Mouse (Mus musculus) lung, embryonic 15.5 days (tissue): ENCODE measurements at regions not wholly inside any gene's neighbourhood (a gene's known extent, or its start where the extent isn't known, plus 50 kb on each side); places are given as distances from the start of the nearest gene placed in this dataset.
"Not testable (repeated sequence)": the region's sequence is repeated elsewhere in the genome, so short reads cannot be mapped to it uniquely, and the experiment has no call there.

Experiments used
- ATAC-seq: fragments of 200-750 bp; cut with Nextera tagmentation; 2 replicates; pipeline ENCODE4 v1.8.0; 2017; ENCODE audit warnings: moderate number of reproducible peaks, borderline replicate concordance; ENCODE audit not compliant: low FRiP score, low TSS enrichment; ENCODE audit errors: extremely low read depth
- H3K27ac ChIP-seq: fragments of 300-500 bp; sonication (generic); 2 replicates; pipeline ENCODE4 v1.5.1; 2015; ENCODE audit warnings: moderate library complexity, mild to moderate bottlenecking, inconsistent platforms
- H3K27me3 ChIP-seq: fragments of 300-500 bp; sonication (generic); 2 replicates; pipeline ENCODE4 v1.6.1; 2015; ENCODE audit warnings: inconsistent platforms
- H3K36me3 ChIP-seq: fragments of 300-500 bp; sonication (generic); 2 replicates; pipeline ENCODE4 v1.6.1; 2015; ENCODE audit warnings: inconsistent platforms
- H3K4me1 ChIP-seq: fragments of 300-500 bp; sonication (generic); 2 replicates; pipeline ENCODE4 v1.6.1; 2015; ENCODE audit warnings: inconsistent platforms
- H3K4me2 ChIP-seq: fragments of 300-500 bp; sonication (generic); 2 replicates; pipeline ENCODE4 v1.6.1; 2015; ENCODE audit warnings: inconsistent platforms, mild to moderate bottlenecking, moderate library complexity
- H3K4me3 ChIP-seq: fragments of 300-500 bp; sonication (generic); 2 replicates; pipeline ENCODE4 v1.5.1; 2015; ENCODE audit warnings: mild to moderate bottlenecking, inconsistent platforms
- H3K9ac ChIP-seq: fragments of 300-500 bp; sonication (generic); 2 replicates; pipeline ENCODE4 v1.6.1; 2015; ENCODE audit warnings: inconsistent platforms
- H3K9me3 ChIP-seq: fragments of 300-500 bp; sonication (generic); 2 replicates; pipeline ENCODE4 v1.6.1; 2016; ENCODE audit warnings: inconsistent platforms
- WGBS: fragments of 180-500 bp; shearing (Covaris S2); methylation state at CpG from one replicate; pipeline ENCODE4 v1.1.7; 2015; 5-methylcytosine and 5-hydroxymethylcytosine counted together

DNA sequence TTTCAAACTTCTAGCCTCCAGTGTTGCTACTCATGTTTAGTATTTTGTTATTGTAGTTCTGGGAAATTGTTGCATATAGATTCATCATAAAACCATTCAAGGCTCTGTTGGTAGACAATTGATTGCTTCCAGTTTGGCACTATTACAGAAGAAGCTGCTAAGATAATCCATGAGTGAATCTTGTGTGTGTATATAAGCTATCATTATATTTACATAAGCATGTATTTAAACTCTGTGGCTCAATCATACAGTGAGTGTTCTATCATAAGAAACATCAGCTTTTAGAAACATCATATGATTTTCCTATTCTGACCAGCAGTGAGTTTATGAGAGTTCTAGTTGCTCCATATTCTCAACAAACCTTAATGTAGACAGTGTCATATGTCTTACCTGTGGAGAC is 397.7 kb upstream of the Tbl1xr1 start:
- Histone ChIP-seq H3K4me1 (no peaks in the 10 kb centered on the region), H3K9me3 (no peaks in the 10 kb centered on the region), H3K4me2 (no peak overlapping the region), H3K27ac (no peak overlapping the region), H3K9ac (no peak overlapping the region), H3K36me3 (no peaks in the 10 kb centered on the region), H3K4me3 (no peak overlapping the region), H3K27me3 (no peaks in the 10 kb centered on the region)
- no peak; the same call in 1 of the 2 replicates for ATAC-seq

- H3K9me3 ChIP-seq, H3K27ac ChIP-seq, H3K9ac ChIP-seq, H3K4me3 ChIP-seq, H3K36me3 ChIP-seq, H3K4me2 ChIP-seq, H3K27me3 ChIP-seq, ATAC-seq, H3K4me1 ChIP-seq: not testable (repeated sequence)
- WGBS: 32% methylated on average over 1 of the region's 1 CpGs
Measured at GRCm38 (mm10) chr3:21697980-21698672, 378.3 kb upstream of the Tbl1xr1 start.

DNA sequence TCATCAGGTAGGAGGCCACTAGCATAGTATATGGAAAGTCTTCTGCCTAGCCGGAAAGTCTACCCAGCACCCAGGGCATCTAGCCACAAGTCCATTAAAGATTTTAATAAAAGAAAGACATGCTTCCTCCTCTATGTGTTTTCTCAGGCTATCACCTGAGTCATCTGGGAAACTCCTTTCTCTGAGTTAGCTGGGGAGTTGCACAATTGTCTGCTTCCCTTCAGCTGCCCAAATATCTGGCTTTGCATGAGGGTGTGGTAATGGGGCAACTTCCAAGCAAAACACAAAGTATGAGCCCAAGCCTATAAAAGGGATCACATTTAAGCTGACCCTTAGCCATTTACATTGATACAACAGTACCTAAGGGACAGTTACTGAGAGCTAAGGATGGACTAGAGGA is 376.9 kb upstream of the Tbl1xr1 start:
- no peak overlapping the region for H3K9ac ChIP-seq
- H3K27me3 ChIP-seq: no peaks in the 10 kb centered on the region
- H3K27ac ChIP-seq: no peak overlapping the region
- no peaks in the 10 kb centered on the region for H3K36me3 ChIP-seq
- WGBS: 90% methylated on average over 1 of the region's 1 CpGs
- no peak for ATAC-seq
- H3K4me1 ChIP-seq: no peaks in the 10 kb centered on the region
- no peak overlapping the region for H3K4me3 ChIP-seq
- no peaks in the 10 kb centered on the region for H3K9me3 ChIP-seq
- no peak overlapping the region for H3K4me2 ChIP-seq

DNA sequence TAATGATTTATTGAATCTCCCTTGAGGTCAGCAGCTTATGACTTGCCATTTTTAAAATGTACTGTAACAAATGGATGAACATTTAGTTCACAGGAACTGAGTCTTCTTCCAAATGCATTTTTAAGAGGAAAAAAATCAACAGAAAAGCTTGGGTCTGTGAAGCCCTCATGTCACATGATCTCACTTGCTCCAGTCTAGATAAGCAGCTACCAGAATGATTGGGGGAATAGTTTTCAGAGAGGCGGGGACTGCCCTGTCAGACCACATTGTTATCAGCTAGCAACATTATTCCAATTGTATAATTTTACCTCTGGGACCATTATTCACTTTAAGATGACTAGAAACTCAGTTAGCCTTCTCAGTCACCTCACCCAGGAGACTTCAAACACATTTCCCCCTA is 376.1 kb upstream of the Tbl1xr1 start:
- Histone ChIP-seq H3K9me3 (no peaks in the 10 kb centered on the region), H3K4me2 (no peak overlapping the region), H3K36me3 (no peaks in the 10 kb centered on the region), H3K9ac (no peak overlapping the region), H3K27ac (no peak overlapping the region), H3K4me1 (no peaks in the 10 kb centered on the region), H3K27me3 (no peaks in the 10 kb centered on the region), H3K4me3 (no peak overlapping the region)
- 62% methylated on average over 1 of the region's 1 CpGs for WGBS
- ATAC-seq: no peak

GRCm38 (mm10) chr3:21726747-21727505 is 349.5 kb upstream of the Tbl1xr1 start:
- Histone ChIP-seq H3K9ac (no peak overlapping the region), H3K4me3 (no peak overlapping the region)
- 70% methylated on average over 4 of the region's 4 CpGs for WGBS

GRCm38 (mm10) chr3:21728019-21728418 is 348.4 kb upstream of the Tbl1xr1 start:
- Histone ChIP-seq H3K27ac (no peak overlapping the region), H3K4me3 (no peak overlapping the region), H3K9ac (no peak overlapping the region), H3K36me3 (no peaks in the 10 kb centered on the region), H3K4me1 (no peaks in the 10 kb centered on the region), H3K27me3 (no peaks in the 10 kb centered on the region), H3K9me3 (no peaks in the 10 kb centered on the region), H3K4me2 (no peak overlapping the region)
- 74% methylated on average over 4 of the region's 4 CpGs for WGBS
- ATAC-seq: no peak

More at GRCm38 (mm10) chr3:21726747-21727505, 349.5 kb upstream of the Tbl1xr1 start:
- no peak overlapping the region for H3K27ac ChIP-seq
- no peaks in the 10 kb centered on the region for H3K27me3 ChIP-seq
- ATAC-seq: no peak
- H3K9me3 ChIP-seq: no peaks in the 10 kb centered on the region
- H3K4me2 ChIP-seq: no peak overlapping the region
- no peaks in the 10 kb centered on the region for H3K36me3 ChIP-seq
- H3K4me1 ChIP-seq: no peaks in the 10 kb centered on the region

DNA sequence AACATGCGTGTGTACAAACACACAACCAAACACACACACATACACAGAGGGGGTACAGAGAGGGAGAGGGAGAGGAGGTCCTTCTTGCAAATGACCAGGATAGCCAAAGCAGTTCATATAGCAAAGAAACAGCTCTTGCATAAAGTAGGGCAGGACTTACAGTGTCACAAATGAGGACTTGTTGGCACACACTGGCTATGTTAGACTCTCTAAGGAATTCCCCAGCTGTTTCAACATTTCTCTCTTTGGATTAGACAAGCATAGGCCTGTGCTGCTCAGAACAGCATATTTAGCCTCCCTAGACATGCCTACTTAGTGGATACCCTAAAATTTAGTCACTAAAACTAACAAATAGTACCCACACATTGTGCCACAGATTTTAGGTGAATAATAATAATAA is 347.1 kb upstream of the Tbl1xr1 start:
- H3K9ac ChIP-seq: no peak overlapping the region
- no peaks in the 10 kb centered on the region for H3K36me3 ChIP-seq
- H3K4me1 ChIP-seq: no peaks in the 10 kb centered on the region
- ATAC-seq: peak; percentile 55
- H3K27ac ChIP-seq: no peak overlapping the region
- H3K27me3 ChIP-seq: no peaks in the 10 kb centered on the region
- H3K9me3 ChIP-seq: no peaks in the 10 kb centered on the region
- H3K4me3 ChIP-seq: no peak overlapping the region
- WGBS: 91% methylated on average over 1 of the region's 1 CpGs
- no peak overlapping the region for H3K4me2 ChIP-seq

GRCm38 (mm10) chr3:21735688-21736087 is 340.8 kb upstream of the Tbl1xr1 start:
- 95% methylated on average over 2 of the region's 2 CpGs for WGBS
- H3K27ac ChIP-seq, H3K9me3 ChIP-seq, H3K27me3 ChIP-seq, H3K4me2 ChIP-seq, H3K4me3 ChIP-seq, ATAC-seq, H3K36me3 ChIP-seq, H3K4me1 ChIP-seq, H3K9ac ChIP-seq: not testable (repeated sequence)

DNA sequence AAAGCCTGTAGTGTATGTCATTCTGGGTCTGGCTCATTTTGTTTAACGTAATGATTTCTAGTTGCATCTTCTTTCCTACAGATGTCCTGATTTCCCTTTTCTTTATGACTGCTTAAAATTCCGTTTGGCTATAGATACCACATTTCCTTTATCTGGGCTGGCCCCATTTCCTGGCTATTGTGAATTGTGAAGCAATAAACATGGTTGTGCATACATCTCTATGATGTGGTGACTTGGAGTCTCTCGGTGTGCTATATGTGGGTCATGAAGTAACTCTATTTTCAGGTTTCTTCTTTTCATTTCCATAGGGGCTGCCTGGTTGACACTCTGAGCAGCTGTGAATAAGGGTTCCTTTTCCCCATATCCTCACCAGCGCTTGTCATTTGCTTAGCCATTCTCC is 336.7 kb upstream of the Tbl1xr1 start:
- Histone ChIP-seq H3K4me1 (no peaks in the 10 kb centered on the region), H3K4me3 (no peak overlapping the region), H3K9ac (no peak overlapping the region), H3K9me3 (no peaks in the 10 kb centered on the region), H3K36me3 (no peaks in the 10 kb centered on the region), H3K4me2 (no peak overlapping the region), H3K27ac (no peak overlapping the region), H3K27me3 (no peaks in the 10 kb centered on the region)
- 73% methylated on average over 4 of the region's 4 CpGs for WGBS
- no peak for ATAC-seq

GRCm38 (mm10) chr3:21744107-21744506 is 332.3 kb upstream of the Tbl1xr1 start:
- no peak overlapping the region for H3K4me3 ChIP-seq
- H3K4me2 ChIP-seq: no peak overlapping the region
- H3K27ac ChIP-seq: no peak overlapping the region
- ATAC-seq: no peak
- H3K4me1 ChIP-seq: no peaks in the 10 kb centered on the region
- no peaks in the 10 kb centered on the region for H3K27me3 ChIP-seq
- H3K9ac ChIP-seq: no peak overlapping the region
- H3K36me3 ChIP-seq: no peaks in the 10 kb centered on the region
- H3K9me3 ChIP-seq: no peaks in the 10 kb centered on the region
- 85% methylated on average over 1 of the region's 1 CpGs for WGBS

GRCm38 (mm10) chr3:21760516-21761218 is 315.8 kb upstream of the Tbl1xr1 start:
- Histone ChIP-seq H3K9ac (no peak overlapping the region), H3K9me3 (no peaks in the 10 kb centered on the region), H3K4me1 (no peaks in the 10 kb centered on the region), H3K27ac (no peak overlapping the region), H3K36me3 (no peaks in the 10 kb centered on the region), H3K4me2 (no peak overlapping the region), H3K27me3 (no peaks in the 10 kb centered on the region), H3K4me3 (no peak overlapping the region)
- no peak for ATAC-seq
- 44% methylated on average over 2 of the region's 2 CpGs for WGBS

GRCm38 (mm10) chr3:21761219-21761600 is 315.2 kb upstream of the Tbl1xr1 start:
- no peak for ATAC-seq
- Histone ChIP-seq H3K27ac (no peak overlapping the region), H3K4me2 (no peak overlapping the region), H3K27me3 (no peaks in the 10 kb centered on the region), H3K9me3 (no peaks in the 10 kb centered on the region), H3K4me1 (no peaks in the 10 kb centered on the region), H3K36me3 (no peaks in the 10 kb centered on the region), H3K4me3 (no peak overlapping the region), H3K9ac (no peak overlapping the region)
